Mouse (Mus musculus): ENCODE measurements around the gene Pnisr.

DNA sequence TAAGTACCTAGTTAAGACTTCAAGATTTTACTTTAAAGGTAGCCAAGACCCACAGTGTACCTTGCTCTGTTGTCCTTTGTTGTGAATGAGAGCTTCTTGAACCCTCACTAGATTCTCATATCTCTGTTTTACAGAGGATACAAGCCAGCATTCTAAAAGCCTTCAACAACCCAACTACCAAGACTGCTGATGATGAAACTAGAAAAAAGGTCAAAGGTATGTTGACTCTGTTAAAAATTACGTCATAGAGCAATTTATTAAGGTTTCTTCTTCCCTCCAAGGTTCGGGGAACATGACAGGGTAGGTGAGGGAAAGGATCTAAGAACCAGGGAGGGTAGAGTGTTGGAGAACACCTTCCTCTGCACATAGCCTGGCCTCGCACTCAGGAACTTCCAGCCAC is 36.8 kb upstream of the Pnisr start:
- TF ChIP-seq CTCF (conservative IDR thresholded peaks at IDR 0.05; ENCODE audit: low read length) (no peak), POU5F1 (IDR thresholded peaks at IDR 0.05; ENCODE audit: borderline replicate concordance, low read length) (no peak), NANOG (IDR thresholded peaks at IDR 0.05; ENCODE audit: borderline replicate concordance, low read length) (no peak)
